Mouse (Mus musculus): Measurements from ENCODE around the gene Mpp3. TPM values are rescaled to one million over a fixed set of nuclear protein-coding genes. Genes with fewer than 3 reads are reported as not detected.

Mpp3 gene
- polyA plus RNA-seq, 1 experiment, result 2.1 TPM

DNA sequence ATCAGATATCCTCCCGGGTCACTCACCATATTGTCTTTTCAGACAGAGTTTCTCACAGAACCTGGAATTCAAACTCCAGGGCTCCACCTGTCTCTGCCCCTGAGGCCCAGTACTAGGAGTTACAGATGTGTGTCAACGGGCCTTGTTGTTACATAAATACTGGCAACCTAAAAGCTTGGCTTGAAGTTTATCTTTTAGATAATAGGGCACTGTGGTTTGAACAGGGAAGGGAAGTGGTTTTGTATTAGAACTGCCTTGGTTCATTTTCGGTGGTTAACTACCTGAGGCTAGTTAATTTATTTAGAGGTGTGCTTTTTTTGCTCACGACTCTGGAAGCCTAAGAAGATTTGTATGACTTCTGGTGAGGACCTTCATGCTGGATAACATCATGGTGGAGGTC lies 74.8 kb downstream of the Mpp3 start:
- no peak for TF ChIP-seq REST (IDR thresholded peaks at IDR 0.05; ENCODE audit: insufficient read depth, insufficient read length)
- TF ChIP-seq E2F4 (IDR thresholded peaks at IDR 0.05; ENCODE audit: insufficient read depth), result no peak
- no peak for TF ChIP-seq USF1 (IDR thresholded peaks at IDR 0.05; ENCODE audit: low read depth)
- no peak for TF ChIP-seq TCF12 (IDR thresholded peaks at IDR 0.05; ENCODE audit: insufficient read depth, poor library complexity, severe bottlenecking)
- no peak for TF ChIP-seq SRF (IDR thresholded peaks at IDR 0.05; ENCODE audit: control insufficient read depth, insufficient read length, low read depth)
- TF ChIP-seq MAX (IDR thresholded peaks at IDR 0.05; ENCODE audit: low read depth), result no peak
- no peak for TF ChIP-seq POLR2AphosphoS2 (IDR thresholded peaks at IDR 0.05; ENCODE audit: insufficient read length, low read depth)
- no peak for TF ChIP-seq MYOG (IDR thresholded peaks at IDR 0.05; ENCODE audit: control insufficient read depth in 1 of 3, insufficient read depth in 1 of 3, insufficient read length in 2 of 3, low read depth in 2 of 3)
- no peak for TF ChIP-seq CEBPB (IDR thresholded peaks at IDR 0.05; ENCODE audit: insufficient read depth, poor library complexity, severe bottlenecking)
- TF ChIP-seq TCF3 (IDR thresholded peaks at IDR 0.05; ENCODE audit: insufficient read length, low read depth), result no peak
- TF ChIP-seq POLR2A (IDR thresholded peaks at IDR 0.05; ENCODE audit: insufficient read length, low read depth), result no peak
- TF ChIP-seq MYOD1 (IDR thresholded peaks at IDR 0.05; ENCODE audit: control insufficient read depth in 1 of 3, insufficient read length in 2 of 3, low read depth in 2 of 3), result no peak
- Histone ChIP-seq H3K4me2 (ENCODE audit: low read depth) (peak overlapping the region; percentile 32), H3K36me3 (ENCODE audit: control insufficient read depth, insufficient read depth) (no peaks in the 10 kb centered on the region), H3K79me2 (ENCODE audit: control insufficient read depth, insufficient read depth) (no peaks in the 10 kb centered on the region), H3K27me3 (ENCODE audit: control insufficient read depth, insufficient read depth, insufficient read length) (peaks cover 58% of the 10 kb centered on the region), H3K4me3 (no peak overlapping the region), H3ac (ENCODE audit: control insufficient read depth, insufficient read length) (no peak overlapping the region)

DNA sequence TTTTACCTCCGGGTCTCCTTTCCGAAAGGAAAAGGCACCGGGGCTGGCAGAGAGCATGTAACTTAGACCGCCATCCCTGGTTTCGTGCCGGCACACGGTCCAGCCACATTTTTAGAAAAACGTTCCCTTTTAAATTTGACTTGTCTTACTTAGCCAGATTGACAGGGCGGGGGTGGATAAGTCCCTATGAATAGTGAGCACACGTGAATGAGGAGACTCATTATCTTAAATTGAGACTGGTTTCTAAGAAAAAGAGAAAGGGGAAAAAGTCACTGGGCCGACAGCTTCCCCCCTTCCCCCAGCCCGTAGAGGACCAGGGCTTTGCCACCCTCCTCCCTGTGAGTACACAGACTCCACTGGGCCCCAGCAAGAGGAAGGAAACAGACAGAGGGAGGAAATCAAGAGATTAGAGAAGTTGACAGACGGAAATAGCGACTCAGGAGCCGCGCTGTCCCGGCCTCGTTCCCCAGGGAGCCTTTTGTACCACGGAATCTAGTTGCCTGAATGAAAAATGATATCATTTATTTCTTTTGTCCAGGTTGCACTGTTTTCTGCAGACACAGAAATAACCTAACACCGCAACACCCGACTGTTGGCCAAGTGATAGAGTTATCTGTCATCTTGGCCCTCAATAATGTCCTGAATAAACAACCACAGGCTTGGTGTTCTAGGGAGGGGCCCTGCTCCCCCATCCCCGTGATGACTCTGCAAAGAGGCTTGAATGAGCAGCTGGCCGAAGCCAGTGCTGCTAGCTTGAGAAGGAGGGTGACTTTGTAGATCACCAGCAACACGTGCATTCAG lies 75.5 kb downstream of the Mpp3 start:
- Histone ChIP-seq H3K79me2 (ENCODE audit: control insufficient read depth, insufficient read depth) (no peaks in the 10 kb centered on the region), H3K4me2 (ENCODE audit: low read depth) (peak overlapping the region; percentile 32), H3K4me3 (no peak overlapping the region)

DNA sequence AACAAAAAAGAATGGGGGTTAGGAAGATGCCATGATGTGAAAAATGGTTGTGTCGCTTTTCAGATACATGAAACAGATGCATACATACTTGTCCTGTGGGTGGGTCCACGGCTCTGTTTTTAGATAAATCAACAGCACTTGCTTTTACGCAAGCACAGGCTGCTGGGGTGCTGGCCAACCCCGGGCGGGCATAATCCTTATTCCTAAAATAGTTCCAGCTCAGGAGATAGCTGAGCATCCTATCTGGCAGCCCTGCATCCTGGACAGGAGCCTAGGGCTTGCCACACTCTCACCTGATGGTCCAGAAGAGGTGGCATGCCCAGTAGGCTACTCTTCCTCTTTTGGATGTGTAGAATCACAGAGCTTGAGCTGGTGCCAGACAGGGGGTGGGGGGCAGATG lies 78.2 kb downstream of the Mpp3 start:
- no peak overlapping the region for H3K4me2 ChIP-seq (ENCODE audit: low read depth)
- TF ChIP-seq TCF3 (IDR thresholded peaks at IDR 0.05; ENCODE audit: insufficient read length, low read depth) (no peak), POLR2AphosphoS2 (IDR thresholded peaks at IDR 0.05; ENCODE audit: insufficient read length, low read depth) (no peak), REST (IDR thresholded peaks at IDR 0.05; ENCODE audit: insufficient read depth, insufficient read length) (no peak), MYOG (IDR thresholded peaks at IDR 0.05; ENCODE audit: control insufficient read depth in 1 of 3, insufficient read depth in 1 of 3, insufficient read length in 2 of 3, low read depth in 2 of 3) (no peak)

More for the DNA sequence above, 75.5 kb downstream of the Mpp3 start:
- TF ChIP-seq REST (IDR thresholded peaks at IDR 0.05; ENCODE audit: insufficient read depth, insufficient read length) (no peak), MYOG (IDR thresholded peaks at IDR 0.05; ENCODE audit: control insufficient read depth in 1 of 3, insufficient read depth in 1 of 3, insufficient read length in 2 of 3, low read depth in 2 of 3) (peak in 2 of 3 experiments; percentile 34 to 73), MYOD1 (IDR thresholded peaks at IDR 0.05; ENCODE audit: control insufficient read depth in 1 of 3, insufficient read length in 2 of 3, low read depth in 2 of 3) (peak in 1 of 3 experiments; percentile 51)
- H3ac ChIP-seq (ENCODE audit: control insufficient read depth, insufficient read length), result no peak overlapping the region
- H3K27me3 ChIP-seq (ENCODE audit: control insufficient read depth, insufficient read depth, insufficient read length), result peaks cover 56% of the 10 kb centered on the region
- no peaks in the 10 kb centered on the region for H3K36me3 ChIP-seq (ENCODE audit: control insufficient read depth, insufficient read depth)

More for the DNA sequence above, 78.2 kb downstream of the Mpp3 start:
- Histone ChIP-seq H3K4me3 (no peak overlapping the region), H3ac (ENCODE audit: control insufficient read depth, insufficient read length) (no peak overlapping the region), H3K79me2 (ENCODE audit: control insufficient read depth, insufficient read depth) (no peaks in the 10 kb centered on the region), H3K27me3 (ENCODE audit: control insufficient read depth, insufficient read depth, insufficient read length) (peaks cover 60% of the 10 kb centered on the region), H3K36me3 (ENCODE audit: control insufficient read depth, insufficient read depth) (no peaks in the 10 kb centered on the region)

Other genes with a start within 250 kb of the Mpp3 start
- 21.2 TPM for gene Etv4, start 243.1 kb downstream of the Mpp3 start, polyA plus RNA-seq (2012; fragmentation: generic; extraction: Trizol)
- 0.16 TPM for gene Meox1, start 134.1 kb downstream of the Mpp3 start, polyA plus RNA-seq (2012; fragmentation: generic; extraction: Trizol)
- gene Sost, start 61.4 kb downstream of the Mpp3 start, polyA plus RNA-seq (2012; fragmentation: generic; extraction: Trizol), result 0.25 TPM
- not detected for gene Cfap97d1, start 44.2 kb downstream of the Mpp3 start, polyA plus RNA-seq (2012; fragmentation: generic; extraction: Trizol)
- gene Dusp3, start 41.4 kb downstream of the Mpp3 start, polyA plus RNA-seq (2012; fragmentation: generic; extraction: Trizol), result 81.1 TPM
- not detected for gene Cd300lg, start 13.0 kb upstream of the Mpp3 start, polyA plus RNA-seq (2012; fragmentation: generic; extraction: Trizol)
- gene Mpp2, start 60.1 kb upstream of the Mpp3 start, polyA plus RNA-seq (2012; fragmentation: generic; extraction: Trizol), result 4.3 TPM
- gene Ppy, start 72.9 kb upstream of the Mpp3 start, polyA plus RNA-seq (2012; fragmentation: generic; extraction: Trizol), result not detected
- gene Pyy, start 79.4 kb upstream of the Mpp3 start, polyA plus RNA-seq (2012; fragmentation: generic; extraction: Trizol), result not detected
- gene Nags, start 117.1 kb upstream of the Mpp3 start, polyA plus RNA-seq (2012; fragmentation: generic; extraction: Trizol), result not detected
- 37.7 TPM for gene Tmem101, start 127.9 kb upstream of the Mpp3 start, polyA plus RNA-seq (2012; fragmentation: generic; extraction: Trizol)
- gene Lsm12, start 156.8 kb upstream of the Mpp3 start, polyA plus RNA-seq (2012; fragmentation: generic; extraction: Trizol), result 33.1 TPM
- gene G6pc3, start 161.2 kb upstream of the Mpp3 start, polyA plus RNA-seq (2012; fragmentation: generic; extraction: Trizol), result 58.1 TPM
- 77.3 TPM for gene Hdac5, start 201.7 kb upstream of the Mpp3 start, polyA plus RNA-seq (2012; fragmentation: generic; extraction: Trizol)
- 4.4 TPM for gene BC030867, start 220.4 kb upstream of the Mpp3 start, polyA plus RNA-seq (2012; fragmentation: generic; extraction: Trizol)
- gene Asb16, start 240.3 kb upstream of the Mpp3 start, polyA plus RNA-seq (2012; fragmentation: generic; extraction: Trizol), result 5.1 TPM